Mouse (Mus musculus) forebrain, embryonic 15.5 days (tissue): ENCODE measurements around the gene Apbb2. TPM values are rescaled to one million over a fixed set of nuclear protein-coding genes. Genes with fewer than 3 reads are reported as not detected.
A peak's percentile ranks its signal among the peaks of the same experiment; 100 is the strongest.

Source experiments
- ATAC-seq: fragments of 200-750 bp; cut with Nextera tagmentation; replicated peaks from 2 replicates; pipeline ENCODE4 v1.8.0; 2017; ENCODE audit warnings: mild to moderate bottlenecking, moderate TSS enrichment, moderate library complexity
- H3K27ac ChIP-seq: fragments of 300-500 bp; sonication (generic); replicated peaks from 2 replicates; pipeline ENCODE4 v1.5.1; 2015; ENCODE audit warnings: mild to moderate bottlenecking, inconsistent platforms
- H3K27me3 ChIP-seq: fragments of 300-500 bp; sonication (generic); 2 replicates; pipeline ENCODE4 v1.6.1; 2015; ENCODE audit warnings: inconsistent platforms
- H3K36me3 ChIP-seq: fragments of 300-500 bp; sonication (generic); 2 replicates; pipeline ENCODE4 v1.6.1; 2015; ENCODE audit warnings: mild to moderate bottlenecking, inconsistent platforms
- H3K4me1 ChIP-seq: fragments of 300-500 bp; sonication (generic); 2 replicates; pipeline ENCODE4 v1.6.1; 2015; ENCODE audit warnings: inconsistent platforms
- H3K4me2 ChIP-seq: fragments of 300-500 bp; sonication (generic); replicated peaks from 2 replicates; pipeline ENCODE4 v1.6.1; 2015; ENCODE audit warnings: mild to moderate bottlenecking, inconsistent platforms
- H3K4me3 ChIP-seq: fragments of 300-500 bp; sonication (generic); 2 replicates; pipeline ENCODE4 v1.5.1; 2015; ENCODE audit warnings: mild to moderate bottlenecking, inconsistent platforms
- H3K9ac ChIP-seq: fragments of 300-500 bp; sonication (generic); replicated peaks from 2 replicates; pipeline ENCODE4 v1.6.1; 2015; ENCODE audit warnings: mild to moderate bottlenecking, inconsistent platforms
- H3K9me3 ChIP-seq: fragments of 300-500 bp; sonication (generic); 2 replicates; pipeline ENCODE4 v1.6.1; 2016; ENCODE audit warnings: inconsistent platforms
- WGBS: fragments of 180-500 bp; shearing (Covaris S2); methylation state at CpG from one replicate; pipeline ENCODE4 v1.1.7; 2015; ENCODE audit warnings: mixed read lengths; 5-methylcytosine and 5-hydroxymethylcytosine counted together
- polyA plus RNA-seq: library from polyadenylated mRNA; unstranded; fragments of >200 nt; fragmentation: Nextera tagmentation; extraction: Ambion mirVana; gene quantifications from 2 replicates; pipeline ENCODE4 v1.2.1, GENCODE M21; 2015

Gene Apbb2
- polyA plus RNA-seq, 1 experiment from 2014 or later = 85.8 TPM

DNA sequence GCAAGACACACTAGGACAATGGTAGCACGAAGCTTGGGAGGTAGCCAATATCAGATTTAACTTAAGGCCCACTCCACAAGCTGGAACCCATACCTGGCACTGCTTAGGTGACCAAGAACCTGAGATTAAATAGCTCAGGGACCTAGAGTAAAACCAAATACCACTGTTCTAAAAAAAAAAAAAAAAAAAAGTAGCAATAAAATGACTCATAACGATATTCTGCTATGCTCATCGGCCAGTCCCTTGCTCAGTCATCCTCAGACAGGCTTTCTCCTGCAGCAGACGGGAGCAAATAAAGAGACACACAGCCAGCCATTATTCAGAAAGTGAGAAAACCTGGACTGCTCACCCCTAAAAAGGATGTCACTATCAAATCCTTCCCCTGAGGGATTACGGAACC, 47.9 kb downstream of the Apbb2 start:
- H3K27me3 ChIP-seq = no peaks in the 10 kb centered on the region
- peaks cover 7% of the 10 kb centered on the region for H3K4me1 ChIP-seq
- H3K36me3 ChIP-seq = no peaks in the 10 kb centered on the region
- no peaks in the 10 kb centered on the region for H3K9me3 ChIP-seq
- H3K4me2 ChIP-seq = no peak overlapping the region
- H3K4me3 ChIP-seq = no peak overlapping the region
- no peak overlapping the region for H3K9ac ChIP-seq
- ATAC-seq = no peak
- no peak overlapping the region for H3K27ac ChIP-seq
- WGBS = 93% methylated on average over 5 of the region's 5 CpGs

- H3K27me3 ChIP-seq = no peaks in the 10 kb centered on the region
- WGBS = 76% methylated on average over 9 of the region's 9 CpGs
- H3K27ac ChIP-seq = no peak overlapping the region
- ATAC-seq = no peak
- H3K9ac ChIP-seq = no peak overlapping the region
- no peaks in the 10 kb centered on the region for H3K36me3 ChIP-seq
- no peak overlapping the region for H3K4me3 ChIP-seq
- H3K9me3 ChIP-seq = no peaks in the 10 kb centered on the region
- peaks cover 7% of the 10 kb centered on the region for H3K4me1 ChIP-seq
- no peak overlapping the region for H3K4me2 ChIP-seq
Observed at GRCm38 (mm10) chr5:66569141-66569801, 49.3 kb downstream of the Apbb2 start.

DNA sequence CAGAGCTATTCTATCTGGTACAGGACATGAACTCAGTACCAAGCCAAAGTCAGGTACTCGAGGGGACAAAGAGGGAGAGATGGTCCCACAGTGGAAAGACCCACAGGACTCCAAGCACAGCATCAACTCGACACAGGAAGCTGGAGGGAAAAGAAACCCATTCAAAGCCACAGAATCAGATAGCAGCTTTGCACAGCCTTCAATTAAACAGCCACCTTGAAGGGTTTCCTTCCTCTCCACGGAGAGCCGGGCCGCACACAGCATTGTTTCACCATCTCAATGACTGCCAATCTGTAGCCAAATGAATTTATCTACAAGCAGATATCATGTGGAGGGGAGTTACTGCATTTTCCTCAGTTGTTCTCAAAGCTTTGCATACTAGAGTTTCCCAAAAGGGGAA, 50.6 kb downstream of the Apbb2 start:
- no peaks in the 10 kb centered on the region for H3K36me3 ChIP-seq
- H3K4me3 ChIP-seq = no peak overlapping the region
- H3K27me3 ChIP-seq = no peaks in the 10 kb centered on the region
- 55% methylated on average over 5 of the region's 5 CpGs for WGBS
- peaks cover 7% of the 10 kb centered on the region for H3K4me1 ChIP-seq
- no peak overlapping the region for H3K4me2 ChIP-seq
- ATAC-seq = no peak
- no peak overlapping the region for H3K9ac ChIP-seq
- no peaks in the 10 kb centered on the region for H3K9me3 ChIP-seq
- H3K27ac ChIP-seq = no peak overlapping the region

GRCm38 (mm10) chr5:66567424-66567823, 51.2 kb downstream of the Apbb2 start:
- H3K4me2 ChIP-seq = no peak overlapping the region
- no peaks in the 10 kb centered on the region for H3K9me3 ChIP-seq
- no peak overlapping the region for H3K4me3 ChIP-seq
- H3K9ac ChIP-seq = no peak overlapping the region
- H3K4me1 ChIP-seq = peaks cover 7% of the 10 kb centered on the region
- H3K36me3 ChIP-seq = no peaks in the 10 kb centered on the region
- no peak overlapping the region for H3K27ac ChIP-seq
- no peak for ATAC-seq
- 92% methylated on average over 6 of the region's 6 CpGs for WGBS
- H3K27me3 ChIP-seq = no peaks in the 10 kb centered on the region

DNA sequence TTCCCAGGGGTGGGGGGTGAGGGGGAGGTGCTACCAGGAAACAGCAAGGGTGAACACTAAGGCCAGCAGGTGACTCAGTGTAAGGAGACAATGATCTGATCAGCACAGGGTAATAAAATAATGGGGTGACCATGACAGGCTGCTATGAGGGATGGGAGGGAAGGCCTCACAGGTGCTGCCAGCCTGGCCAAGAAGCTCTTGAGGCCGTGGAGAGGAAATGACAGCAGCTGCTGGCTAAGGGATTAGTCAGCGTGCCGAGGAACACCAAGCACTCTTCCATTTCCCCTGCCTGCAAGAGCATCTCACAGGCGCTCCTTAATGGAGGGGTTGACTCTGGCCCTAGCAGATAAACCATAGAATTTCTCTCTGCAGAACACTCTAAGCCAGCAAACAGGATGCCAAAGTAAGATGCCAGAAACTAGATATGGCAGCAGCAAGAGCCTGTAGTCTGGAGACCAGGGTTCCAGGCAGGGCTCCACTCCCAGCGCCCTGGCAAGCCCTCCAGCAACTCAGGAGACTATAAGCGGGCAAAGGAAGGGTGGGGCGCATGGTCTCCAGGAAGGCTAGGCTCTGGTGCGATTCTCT, 58.9 kb downstream of the Apbb2 start:
- 68% methylated on average over 8 of the region's 8 CpGs for WGBS

DNA sequence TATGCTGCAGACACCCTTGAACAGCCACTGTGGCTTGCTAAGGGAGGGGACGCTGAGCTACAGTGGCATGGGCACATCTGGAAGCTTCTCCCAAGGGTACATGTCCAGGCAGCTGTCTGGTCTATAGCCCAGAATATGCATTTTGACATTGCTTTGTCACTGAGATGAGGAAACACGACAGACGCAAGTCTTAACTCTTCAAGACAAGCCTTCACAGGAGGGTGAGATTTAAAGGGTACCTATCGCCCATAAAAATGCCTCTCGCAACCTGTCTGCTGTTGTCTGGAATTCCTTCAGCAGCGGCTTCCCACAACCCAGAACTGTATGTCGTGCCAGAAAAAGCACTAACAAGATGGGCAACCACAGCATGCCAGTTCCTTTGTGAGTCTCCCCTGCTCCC, 60.5 kb downstream of the Apbb2 start:
- Histone ChIP-seq H3K9me3 (no peaks in the 10 kb centered on the region), H3K36me3 (no peaks in the 10 kb centered on the region), H3K4me2 (no peak overlapping the region), H3K4me1 (peaks cover 9% of the 10 kb centered on the region; the same call in 1 of the 2 replicates), H3K27me3 (no peaks in the 10 kb centered on the region), H3K4me3 (no peak overlapping the region), H3K27ac (no peak overlapping the region), H3K9ac (no peak overlapping the region)
- WGBS = 94% methylated on average over 7 of the region's 7 CpGs
- no peak for ATAC-seq

More for the DNA sequence above, 58.9 kb downstream of the Apbb2 start:
- H3K9ac ChIP-seq = no peak overlapping the region
- no peak overlapping the region for H3K4me2 ChIP-seq
- no peaks in the 10 kb centered on the region for H3K36me3 ChIP-seq
- H3K4me1 ChIP-seq = peaks cover 7% of the 10 kb centered on the region; the same call in 1 of the 2 replicates
- peak overlapping the region; percentile 32 for H3K27ac ChIP-seq
- no peak for ATAC-seq
- H3K4me3 ChIP-seq = no peak overlapping the region
- no peaks in the 10 kb centered on the region for H3K9me3 ChIP-seq
- no peaks in the 10 kb centered on the region for H3K27me3 ChIP-seq

DNA sequence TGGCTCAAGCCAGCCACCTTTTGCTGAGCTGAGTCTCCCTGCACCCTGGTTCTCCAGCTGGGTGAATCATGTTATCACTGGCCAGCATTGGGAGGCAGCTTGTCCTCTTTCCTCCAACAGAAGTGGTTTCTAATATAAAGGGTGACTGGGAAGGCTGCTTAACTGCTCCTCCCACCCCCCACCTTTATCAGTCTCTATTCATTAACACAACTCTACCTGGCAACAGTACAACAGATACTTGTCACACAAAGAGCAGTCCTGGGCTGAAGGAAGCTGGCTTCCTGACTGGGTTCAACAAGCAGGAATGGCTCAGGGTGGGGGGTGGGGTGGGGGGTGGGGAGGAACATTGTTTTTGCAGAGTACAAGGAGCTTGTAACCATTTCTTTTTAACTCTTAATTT, 64.7 kb downstream of the Apbb2 start:
- Histone ChIP-seq H3K4me3 (no peak overlapping the region), H3K4me1 (0 out of 2 replicates have a peak, but pooled peaks cover 2% of the 10 kb centered on the region), H3K27me3 (no peaks in the 10 kb centered on the region), H3K36me3 (no peaks in the 10 kb centered on the region), H3K9ac (no peak overlapping the region), H3K9me3 (no peaks in the 10 kb centered on the region), H3K4me2 (no peak overlapping the region), H3K27ac (no peak overlapping the region)
- ATAC-seq = no peak

DNA sequence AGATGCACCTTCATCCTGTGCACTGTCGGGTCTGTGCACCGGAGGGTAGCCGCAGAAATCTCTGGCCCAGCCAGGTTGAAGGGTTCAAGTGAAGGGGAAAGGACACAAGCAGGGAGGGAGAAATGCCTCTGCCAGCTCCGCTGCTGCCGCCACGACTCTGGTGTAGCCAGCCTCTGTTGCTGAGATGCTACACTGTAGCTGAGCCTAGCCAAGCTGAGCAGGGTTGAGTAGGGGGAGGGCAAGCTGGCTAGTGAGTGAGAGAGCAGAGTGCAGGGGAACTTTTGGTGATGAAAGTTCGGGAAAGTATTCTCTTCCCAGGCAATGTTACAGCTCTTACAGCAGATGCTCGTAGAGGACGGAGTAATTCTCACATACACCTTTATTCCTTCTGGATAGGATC, 66.3 kb downstream of the Apbb2 start:
- Histone ChIP-seq H3K9ac (no peak overlapping the region), H3K27me3 (no peaks in the 10 kb centered on the region), H3K4me3 (no peak overlapping the region), H3K36me3 (no peaks in the 10 kb centered on the region), H3K4me2 (no peak overlapping the region), H3K27ac (no peak overlapping the region), H3K4me1 (0 out of 2 replicates have a peak, but pooled peaks cover 2% of the 10 kb centered on the region), H3K9me3 (0 out of 2 replicates have a peak, but pooled peaks cover 5% of the 10 kb centered on the region)
- no peak for ATAC-seq
- WGBS = 80% methylated on average over 9 of the region's 9 CpGs

GRCm38 (mm10) chr5:66550292-66550691, 68.3 kb downstream of the Apbb2 start:
- no peak overlapping the region for H3K4me3 ChIP-seq
- no peak overlapping the region for H3K27ac ChIP-seq
- H3K4me1 ChIP-seq = peaks cover 11% of the 10 kb centered on the region
- H3K9ac ChIP-seq = no peak overlapping the region
- 95% methylated on average over 5 of the region's 5 CpGs for WGBS
- no peak overlapping the region for H3K4me2 ChIP-seq
- ATAC-seq = no peak
- H3K36me3 ChIP-seq = no peaks in the 10 kb centered on the region
- H3K9me3 ChIP-seq = 0 out of 2 replicates have a peak, but pooled peaks cover 5% of the 10 kb centered on the region
- H3K27me3 ChIP-seq = no peaks in the 10 kb centered on the region

GRCm38 (mm10) chr5:66549691-66550090, 68.9 kb downstream of the Apbb2 start:
- no peak overlapping the region for H3K9ac ChIP-seq
- H3K27ac ChIP-seq = no peak overlapping the region
- H3K27me3 ChIP-seq = no peaks in the 10 kb centered on the region
- H3K9me3 ChIP-seq = 0 out of 2 replicates have a peak, but pooled peaks cover 5% of the 10 kb centered on the region
- peaks cover 12% of the 10 kb centered on the region for H3K4me1 ChIP-seq
- no peak overlapping the region for H3K4me3 ChIP-seq
- ATAC-seq = no peak
- WGBS = 70% methylated on average over 1 of the region's 1 CpGs
- H3K4me2 ChIP-seq = no peak overlapping the region
- H3K36me3 ChIP-seq = no peaks in the 10 kb centered on the region

- H3K27me3 ChIP-seq = no peaks in the 10 kb centered on the region
- 80% methylated on average over 12 of the region's 12 CpGs for WGBS
- peaks cover 10% of the 10 kb centered on the region for H3K4me1 ChIP-seq
- ATAC-seq = no peak
- no peaks in the 10 kb centered on the region for H3K36me3 ChIP-seq
- 0 out of 2 replicates have a peak, but pooled peaks cover 5% of the 10 kb centered on the region for H3K9me3 ChIP-seq
- H3K9ac ChIP-seq = no peak overlapping the region
- no peak overlapping the region for H3K27ac ChIP-seq
- H3K4me2 ChIP-seq = no peak overlapping the region
- H3K4me3 ChIP-seq = no peak overlapping the region
Observed at GRCm38 (mm10) chr5:66546969-66547511, 71.5 kb downstream of the Apbb2 start.

GRCm38 (mm10) chr5:66545573-66546141, 72.9 kb downstream of the Apbb2 start:
- no peak overlapping the region for H3K9ac ChIP-seq
- H3K36me3 ChIP-seq = no peaks in the 10 kb centered on the region
- peak overlapping the region; percentile 11; the same call in 1 of the 2 replicates for H3K4me2 ChIP-seq
- peak overlapping the region; percentile 55 for H3K27ac ChIP-seq
- ATAC-seq = peak; percentile 75
- 0 out of 2 replicates have a peak, but pooled peaks cover 5% of the 10 kb centered on the region for H3K9me3 ChIP-seq
- H3K27me3 ChIP-seq = no peaks in the 10 kb centered on the region
- peaks cover 10% of the 10 kb centered on the region for H3K4me1 ChIP-seq
- no peak overlapping the region for H3K4me3 ChIP-seq
- WGBS = 5% methylated on average over 10 of the region's 10 CpGs
